7 mouse cellular contexts compared by ENCODE assay signal in the genomic region with DNA sequence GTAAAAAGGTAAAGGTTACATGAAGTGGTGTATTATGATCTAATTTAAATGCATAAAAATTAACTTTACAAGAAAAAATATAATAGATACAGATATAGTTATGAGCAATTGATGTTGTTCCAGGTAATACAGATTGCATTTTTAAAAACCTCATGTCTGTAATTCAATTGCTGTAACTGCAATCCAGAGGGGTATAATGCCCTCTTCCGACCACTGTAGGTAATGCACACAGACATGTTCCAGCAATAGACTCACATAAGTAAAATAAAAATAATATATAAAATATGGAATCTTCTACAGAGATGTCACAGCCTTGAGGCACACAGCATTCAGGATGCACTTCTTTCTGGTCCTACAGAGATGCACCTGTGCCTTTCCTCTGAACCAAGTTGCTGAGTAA.
DNase-seq lines count a peak whose midpoint lies in the region; ATAC-seq and TF ChIP-seq lines count a peak whose summit lies in the region.
"Not testable (repeated sequence)": the region's sequence is repeated elsewhere in the genome, so short reads cannot be mapped to it uniquely, and the experiment has no call there.

No protein-coding gene starts in this region.

- not testable (repeated sequence) for H3K4me3 ChIP-seq in stomach, postnatal 0 days (ENCODE audit: low read depth, low read length)

- not testable (repeated sequence) for H3K9me3 ChIP-seq in stomach, postnatal 0 days (ENCODE audit: control insufficient read depth, low read length)

- H3K4me1 ChIP-seq in stomach, postnatal 0 days (replicated peaks; ENCODE audit: control insufficient read depth, insufficient read depth): not testable (repeated sequence)

- H3K27ac ChIP-seq in stomach, postnatal 0 days (replicated peaks): not testable (repeated sequence)

- intact Hi-C loops in heart, postnatal 14 days (cut with DNase I): not testable (repeated sequence)

- DNase-seq in CD8-positive naive resting alpha-beta T cell, adult 2 months (ENCODE audit: low read depth in 2 of 2, low spot score in 2 of 2): peak; percentile 7 to 33
- peak; percentile 34 for DNase-seq in adrenal gland, adult 2 months
- DNase-seq in cerebellum, postnatal 36 days: peak; percentile 3 to 5
- peak; percentile 9 to 52 for DNase-seq in heart, postnatal 14 days
- peak; percentile 17 to 70 for DNase-seq in kidney, postnatal 36 days
- DNase-seq in lung, postnatal 25 days (ENCODE audit: low spot score): peak; percentile 11
- not testable (repeated sequence) for DNase-seq in stomach, postnatal 0 days (ENCODE audit: low spot score)

- not testable (repeated sequence) for H3K36me3 ChIP-seq in stomach, postnatal 0 days (ENCODE audit: control insufficient read depth, insufficient read depth, low read length)

- 0 out of 2 replicates have a peak, but pooled peaks have one; percentile 2 for TF ChIP-seq CTCF in stomach, postnatal 0 days (IDR thresholded peaks at IDR 0.05; ENCODE audit: low read depth)

- ATAC-seq in stomach, postnatal 0 days (ENCODE audit: low FRiP score, low TSS enrichment): not testable (repeated sequence)

- WGBS in stomach, postnatal 0 days: 68% methylated on average over 1 of the region's 1 CpGs

- not testable (repeated sequence) for H3K4me2 ChIP-seq in stomach, postnatal 0 days (replicated peaks; ENCODE audit: low read depth)

- not testable (repeated sequence) for TF ChIP-seq EP300 in stomach, postnatal 0 days (optimal IDR thresholded peaks at IDR 0.05)

- H3K27me3 ChIP-seq in stomach, postnatal 0 days (ENCODE audit: control insufficient read depth, insufficient read depth, low read length): not testable (repeated sequence)

- H3K9ac ChIP-seq in stomach, postnatal 0 days (ENCODE audit: low read length): not testable (repeated sequence)
